Mouse (Mus musculus) limb, embryonic 15.5 days (tissue): ENCODE results near the gene Slc6a20a. TPM values are rescaled to one million over a fixed set of nuclear protein-coding genes. Genes with fewer than 3 reads are reported as not detected.

Experiments used
- polyA plus RNA-seq: library from polyadenylated mRNA; unstranded; fragments of >200 nt; fragmentation: Nextera tagmentation; extraction: Ambion mirVana; gene quantifications from 2 replicates; pipeline ENCODE4 v1.2.1, GENCODE M21; 2015

The Slc6a20a gene
- polyA plus RNA-seq, 1 experiment from 2014 or later, result 0.17 TPM

Other genes starting within 250 kb of the Slc6a20a start
- gene Limd1, start 200.2 kb downstream of the Slc6a20a start, polyA plus RNA-seq, result 53.3 and 53.7 TPM in 2 replicates
- gene Sacm1l, start 149.1 kb downstream of the Slc6a20a start, polyA plus RNA-seq, result 51.9 and 55.8 TPM in 2 replicates
- 0.15 and 0.18 TPM in 2 replicates for gene Slc6a20b, start 46.3 kb downstream of the Slc6a20a start, polyA plus RNA-seq
- gene Ccr9, start 446 bp downstream of the Slc6a20a start, polyA plus RNA-seq, result 0.24 and 0.27 TPM in 2 replicates
- 63.1 and 69.1 TPM in 2 replicates for gene Lztfl1, start 38.8 kb upstream of the Slc6a20a start, polyA plus RNA-seq
- 0.32 and 0.62 TPM in 2 replicates for gene Cxcr6, start 127.6 kb upstream of the Slc6a20a start, polyA plus RNA-seq
- 16.2 and 18.7 TPM in 2 replicates for gene Fyco1, start 173.0 kb upstream of the Slc6a20a start, polyA plus RNA-seq
- gene Xcr1, start 183.1 kb upstream of the Slc6a20a start, polyA plus RNA-seq, result 0.03 TPM in 1 of 2 replicates, not detected in the other